Mouse (Mus musculus) retina, postnatal 7 days (tissue): ENCODE measurements around the gene Vav3.

Source experiments
- DNase-seq: peaks from one replicate; pipeline ENCODE4 v3.0.0-alpha.2; 2012; ENCODE audit warnings: low read depth, low spot score

Gene Vav3

DNA sequence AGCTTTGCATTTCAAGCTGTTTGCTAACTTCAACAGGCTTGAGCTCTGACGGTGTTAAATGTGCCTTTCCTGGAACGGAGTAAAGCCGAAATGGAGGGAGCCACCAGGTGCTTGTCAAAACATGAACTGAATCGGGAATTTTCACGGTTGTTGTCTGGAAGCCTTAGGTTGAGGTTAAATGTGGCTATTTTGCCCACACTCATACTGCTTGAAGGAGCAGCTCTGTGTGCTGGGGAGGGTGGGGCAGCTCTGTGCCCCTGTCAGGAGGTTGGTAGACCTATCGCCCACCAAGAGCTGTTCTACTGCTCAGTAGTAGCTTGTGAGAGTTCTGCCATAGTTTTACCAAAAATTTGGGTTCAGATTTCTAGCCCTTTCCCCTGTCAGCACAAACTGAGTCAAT lies 233.7 kb downstream of the Vav3 start:
- DNase-seq: no peak

DNA sequence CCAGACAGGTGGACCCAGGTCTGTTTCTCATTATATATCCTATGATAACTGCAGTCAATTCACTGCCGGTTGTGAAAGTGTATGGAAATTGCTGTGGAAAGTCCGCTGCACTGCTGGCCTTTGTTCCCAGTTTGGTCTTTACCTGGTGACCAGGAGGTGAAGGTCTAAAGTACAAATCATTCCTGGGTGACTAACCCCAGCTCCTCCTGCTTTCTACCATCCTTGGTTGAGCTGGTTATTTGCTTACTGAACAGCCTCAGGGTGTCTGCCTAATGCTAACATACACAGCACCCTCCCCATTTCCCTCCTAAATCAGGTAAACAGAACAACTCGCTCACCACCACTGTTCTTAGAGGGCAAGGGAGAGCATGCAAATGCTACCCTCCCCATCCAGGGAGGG lies 237.9 kb downstream of the Vav3 start:
- DNase-seq: no peak

DNA sequence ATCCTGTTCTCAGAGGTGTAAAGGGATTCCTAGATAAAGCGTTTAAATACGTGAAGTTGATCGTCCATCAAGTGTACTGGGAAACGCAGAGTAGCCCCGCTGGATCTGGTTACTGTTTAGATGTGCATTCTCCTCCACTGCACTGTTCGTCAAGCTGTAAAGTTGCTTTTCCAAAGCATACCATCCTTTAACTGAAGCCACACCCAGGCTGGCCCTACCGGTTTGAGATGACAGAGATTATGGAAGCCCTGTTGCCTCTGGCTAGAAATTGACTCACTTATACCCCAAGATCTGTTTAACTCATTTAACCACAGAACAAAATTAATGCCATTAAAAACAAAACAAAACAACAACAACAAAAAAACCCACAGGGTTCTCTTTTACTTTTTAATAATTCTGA lies 238.5 kb downstream of the Vav3 start:
- no peak for DNase-seq

DNA sequence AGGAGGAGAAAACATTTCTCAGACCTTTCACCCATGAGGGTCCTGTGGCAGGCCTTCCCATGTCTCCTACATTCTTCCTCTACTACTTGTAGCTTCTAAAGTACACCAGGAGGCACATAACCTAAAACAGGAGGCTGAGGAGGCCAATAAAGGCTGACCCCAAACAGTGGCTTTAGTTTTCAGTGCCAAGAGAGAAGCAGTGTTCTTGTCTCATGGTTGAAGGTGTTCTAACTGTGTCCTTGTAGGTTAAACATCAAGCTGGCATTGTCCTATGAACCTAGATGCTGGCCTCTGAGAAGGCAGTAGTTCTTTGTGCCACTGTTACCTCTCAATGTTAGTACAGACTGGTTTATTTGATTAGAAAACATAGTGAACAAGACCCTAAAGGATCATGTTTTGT lies 245.5 kb downstream of the Vav3 start:
- DNase-seq: no peak

DNA sequence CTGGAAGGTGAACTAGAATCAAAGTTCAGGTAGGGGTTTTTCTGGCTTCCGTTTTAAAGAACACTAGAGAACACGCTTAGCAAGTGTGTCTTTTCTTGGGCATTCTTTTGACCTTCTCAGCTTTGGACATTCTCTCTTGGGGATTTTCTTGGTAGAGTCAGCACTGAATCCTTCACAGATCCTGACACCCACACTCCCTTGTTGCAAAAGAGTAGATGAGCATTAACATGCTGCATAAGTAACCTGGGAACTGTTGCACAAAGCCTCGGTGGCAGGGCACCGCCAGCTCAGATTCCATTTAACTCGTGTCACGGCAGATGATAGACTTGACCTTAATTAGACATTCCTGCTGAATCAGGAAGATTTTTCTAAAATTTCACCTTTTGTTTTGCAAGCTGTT lies 252.5 kb downstream of the Vav3 start:
- no peak for DNase-seq

DNA sequence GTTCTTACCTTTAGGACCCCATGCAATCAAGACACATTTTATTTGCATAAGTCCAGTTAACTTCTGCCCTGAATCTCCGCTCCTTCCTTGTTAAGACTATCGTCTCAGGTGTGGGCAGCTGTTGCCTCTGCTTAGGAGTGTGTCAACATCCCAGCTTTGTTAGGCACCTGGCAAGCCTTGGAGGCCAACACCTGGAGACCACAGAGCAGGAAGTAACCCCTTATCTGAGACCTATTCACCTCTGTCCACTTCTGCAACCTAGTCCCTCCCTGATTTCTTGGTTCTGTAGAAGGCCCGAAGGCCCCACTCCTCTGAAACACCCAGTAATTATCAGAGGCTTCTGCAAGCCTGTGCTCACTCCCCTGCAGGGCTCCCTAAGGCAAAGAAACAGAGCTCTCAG lies 255.6 kb downstream of the Vav3 start:
- DNase-seq: no peak

DNA sequence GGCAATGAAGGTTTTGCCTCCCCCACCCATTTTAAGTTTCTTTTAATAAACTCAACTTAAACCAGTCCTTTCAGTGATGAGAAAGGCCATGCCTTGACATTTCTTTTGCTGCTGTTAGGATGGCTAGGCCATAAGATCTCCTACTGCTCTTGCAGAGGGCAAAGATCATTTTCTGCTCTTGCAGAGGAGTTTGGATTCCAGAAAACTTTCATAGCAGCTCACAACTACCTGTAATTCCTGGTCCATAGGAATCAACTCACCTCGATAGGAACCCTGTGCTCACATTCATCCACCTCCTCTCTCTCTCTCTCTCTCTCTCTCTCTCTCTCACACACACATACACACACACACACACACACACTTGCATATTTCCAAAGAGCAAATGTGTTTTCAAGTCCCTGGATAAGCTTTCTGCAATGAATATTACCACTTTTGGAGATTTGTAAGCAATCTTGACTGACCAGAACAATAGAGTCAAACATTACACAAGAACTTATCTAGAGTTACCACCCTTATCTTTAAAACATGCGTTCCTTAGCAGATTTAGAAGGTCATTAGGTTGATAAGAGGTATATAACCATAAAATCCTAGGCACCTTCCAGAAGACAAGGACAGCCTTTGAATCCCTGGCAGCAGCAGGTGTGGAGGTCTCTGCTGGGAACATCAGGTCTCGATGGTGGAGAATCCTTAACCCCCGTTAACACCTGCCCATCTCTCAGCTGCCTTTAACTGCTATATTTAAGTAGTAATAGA lies 260.4 kb downstream of the Vav3 start:
- no peak for DNase-seq

DNA sequence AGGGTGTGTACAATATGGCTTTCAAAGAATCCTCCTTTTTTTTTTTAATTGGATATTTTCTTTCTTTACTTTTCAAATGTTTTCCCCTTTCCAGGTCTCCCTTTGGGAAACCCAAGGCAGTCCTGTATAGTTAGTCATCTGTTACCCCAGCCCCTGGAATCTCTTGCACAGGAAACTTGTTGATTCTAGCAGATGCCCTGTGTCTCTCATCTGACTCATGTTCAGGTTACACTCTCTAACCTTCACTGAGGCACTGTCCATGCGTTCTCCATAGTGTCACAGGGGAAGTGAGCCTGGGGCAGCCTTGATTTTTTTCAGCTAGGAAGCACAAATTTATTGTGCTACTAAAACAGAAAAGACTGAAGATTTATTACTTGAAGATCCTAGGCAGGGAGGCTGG lies 262.3 kb downstream of the Vav3 start:
- DNase-seq: no peak

DNA sequence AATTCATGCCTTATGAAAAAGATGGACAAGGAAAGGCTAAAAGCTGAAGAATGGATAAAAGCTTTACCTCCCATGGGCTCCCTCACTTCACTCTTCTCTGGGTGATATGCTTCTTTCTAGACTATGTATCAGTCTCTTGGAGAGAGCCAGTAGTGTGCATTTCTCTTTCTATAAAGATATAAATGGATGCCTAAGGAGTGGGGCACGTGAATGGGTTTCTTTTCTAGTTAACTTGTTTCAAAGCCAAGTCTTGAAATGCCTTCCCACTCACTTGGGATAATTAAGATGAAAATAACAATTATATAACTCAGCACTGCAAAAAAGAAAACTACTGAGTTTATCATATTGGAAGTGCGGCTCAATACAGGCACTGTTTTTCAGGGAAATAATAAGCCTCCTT lies 265.7 kb downstream of the Vav3 start:
- no peak for DNase-seq

DNA sequence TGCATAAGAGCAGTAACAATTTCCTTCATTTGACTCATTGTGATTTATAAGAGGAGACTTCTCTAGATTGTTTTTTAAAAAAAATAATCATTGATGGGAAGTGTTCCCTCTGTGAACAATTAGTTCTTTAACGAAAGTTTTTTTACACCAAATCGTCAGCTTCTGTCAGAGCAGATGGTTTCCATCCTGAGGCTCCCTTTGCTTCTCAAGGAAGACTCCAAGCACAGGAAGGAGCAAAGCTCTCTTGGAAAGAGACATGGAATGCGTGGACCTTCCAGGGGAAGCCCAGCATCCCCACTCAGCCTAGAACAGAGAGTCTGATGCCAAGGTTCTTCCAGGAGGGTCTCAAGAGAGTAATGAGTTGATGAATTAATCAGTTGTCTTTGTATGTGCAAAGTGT lies 281.3 kb downstream of the Vav3 start:
- DNase-seq: no peak

DNA sequence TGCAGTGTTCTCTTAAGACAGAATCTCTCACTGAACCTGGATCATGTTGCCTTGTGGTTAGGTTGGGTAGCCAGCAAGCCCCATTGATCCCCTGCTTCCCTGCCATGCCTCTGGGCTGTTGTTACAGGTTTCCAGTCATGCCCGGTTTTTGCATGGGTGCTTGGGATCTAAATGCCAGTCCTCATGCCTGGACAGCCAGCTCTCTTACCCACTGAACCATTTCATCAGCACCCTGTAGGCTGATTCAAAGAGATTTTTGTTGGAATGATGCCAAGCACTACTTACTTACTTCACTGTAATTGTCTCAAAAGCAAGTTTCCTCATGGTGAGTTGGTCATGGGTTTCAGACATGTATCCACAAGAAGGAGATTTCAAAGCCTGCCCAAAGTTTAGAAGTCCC lies 281.9 kb downstream of the Vav3 start:
- no peak for DNase-seq

DNA sequence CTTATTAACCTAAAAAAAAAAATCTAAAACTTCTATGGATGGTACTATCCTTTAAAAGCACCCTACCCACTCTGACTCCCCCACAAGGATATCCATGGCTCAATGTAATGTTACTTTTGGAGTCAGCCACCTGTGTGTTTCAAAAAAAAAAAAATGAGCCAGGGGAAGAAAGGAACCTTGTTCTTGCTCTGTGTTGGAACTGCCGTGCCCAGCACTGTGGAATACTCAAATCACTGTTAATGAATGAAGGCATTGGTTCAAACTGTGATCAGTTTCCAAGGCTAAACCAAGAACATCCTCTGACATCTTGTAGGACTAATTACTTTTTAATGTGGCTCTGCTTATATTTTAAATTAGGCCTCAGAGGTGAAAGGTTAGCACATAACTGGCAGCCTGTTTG lies 282.4 kb downstream of the Vav3 start:
- no peak for DNase-seq

DNA sequence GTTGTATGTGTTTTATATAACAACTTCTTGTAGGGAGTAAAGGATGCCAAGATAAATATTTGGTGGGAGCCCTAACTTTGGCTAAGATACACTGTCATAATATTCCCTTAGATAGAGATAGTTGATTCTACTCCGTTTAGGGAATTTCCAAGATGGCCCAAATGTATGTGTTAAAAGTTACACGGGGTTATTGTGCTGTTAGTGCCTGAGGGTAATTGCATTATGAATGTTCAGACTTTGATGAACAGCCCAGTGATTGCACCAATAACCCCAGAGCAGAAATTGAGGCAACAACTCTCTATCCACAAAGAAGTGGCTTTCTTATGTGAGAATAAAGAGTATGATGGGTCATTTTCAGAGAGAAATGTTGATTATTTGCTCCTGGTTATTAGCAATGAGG lies 283.3 kb downstream of the Vav3 start:
- no peak for DNase-seq

DNA sequence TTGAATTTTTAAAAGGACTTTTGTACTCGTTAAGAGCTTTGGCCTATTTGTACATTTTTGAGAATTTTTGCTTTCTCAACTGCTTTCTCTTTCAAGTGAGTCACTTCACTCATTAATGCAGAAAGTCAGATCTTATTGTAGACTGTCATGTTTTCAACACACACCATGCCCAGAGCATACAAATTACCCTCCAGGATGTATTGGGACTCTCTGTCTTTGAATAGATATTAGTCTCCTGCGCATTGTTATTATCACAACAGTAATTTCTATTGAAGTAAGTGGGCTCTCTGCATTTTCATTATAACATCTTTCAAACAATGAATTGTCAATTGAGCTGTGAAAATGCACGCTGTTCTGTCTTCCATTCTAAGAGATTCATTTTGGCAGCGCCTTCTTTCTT lies 295.6 kb downstream of the Vav3 start:
- DNase-seq: no peak

DNA sequence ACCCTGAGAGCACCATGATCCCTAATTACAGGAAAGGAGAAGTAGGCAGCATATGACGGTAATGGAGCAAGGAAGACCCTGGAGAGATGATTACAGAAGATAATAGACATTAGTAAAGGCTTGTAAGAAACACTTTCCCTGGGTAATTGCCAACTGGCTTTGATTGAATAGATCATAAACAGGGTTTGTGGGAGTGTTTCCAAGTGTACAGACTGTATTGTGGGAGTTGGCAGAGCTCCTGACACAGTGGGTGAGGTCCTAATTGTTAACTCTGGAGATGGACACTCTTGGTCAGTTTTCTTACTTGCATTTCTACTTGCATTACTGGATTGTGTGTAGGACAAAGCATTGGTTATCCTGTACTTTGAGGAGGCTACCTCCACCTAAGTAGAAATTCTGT lies 298.9 kb downstream of the Vav3 start:
- DNase-seq: no peak

DNA sequence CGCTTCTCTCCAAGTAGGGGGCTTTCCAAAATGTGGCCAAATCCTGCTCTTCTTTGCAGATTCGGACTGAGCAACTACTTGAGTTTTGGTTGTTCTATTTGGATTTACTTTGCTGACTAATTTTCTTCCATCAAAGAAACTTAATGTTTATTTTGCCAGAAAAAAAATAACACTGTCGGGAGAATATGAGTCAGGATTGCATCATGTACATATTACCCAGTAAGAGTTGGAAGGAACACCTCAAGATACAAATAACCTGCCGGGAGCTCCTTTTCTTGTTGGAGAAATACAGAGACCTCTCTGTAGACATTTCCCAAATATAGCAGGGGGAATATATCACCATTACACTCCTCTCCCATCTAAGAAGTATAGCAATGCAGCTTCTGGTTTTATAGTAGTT lies 300.3 kb downstream of the Vav3 start:
- no peak for DNase-seq

DNA sequence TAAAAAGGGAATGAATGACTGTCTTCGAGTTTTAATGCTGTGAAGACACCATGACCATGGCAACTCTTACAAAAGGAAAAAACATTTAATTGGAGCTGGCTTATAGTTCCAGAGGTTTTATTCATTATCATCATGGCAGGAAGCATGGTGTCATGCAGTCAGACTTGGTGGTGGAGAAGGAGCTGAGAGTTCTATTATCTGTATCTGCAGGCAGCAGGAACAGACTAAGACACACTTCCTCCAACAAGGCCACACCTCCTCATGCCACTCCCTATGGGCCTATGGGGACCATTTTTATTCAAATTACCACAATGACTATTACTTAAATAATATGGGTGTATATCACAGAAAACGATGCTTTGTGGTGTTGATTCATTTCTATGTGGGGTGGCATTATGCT lies 307.8 kb downstream of the Vav3 start:
- DNase-seq: no peak

DNA sequence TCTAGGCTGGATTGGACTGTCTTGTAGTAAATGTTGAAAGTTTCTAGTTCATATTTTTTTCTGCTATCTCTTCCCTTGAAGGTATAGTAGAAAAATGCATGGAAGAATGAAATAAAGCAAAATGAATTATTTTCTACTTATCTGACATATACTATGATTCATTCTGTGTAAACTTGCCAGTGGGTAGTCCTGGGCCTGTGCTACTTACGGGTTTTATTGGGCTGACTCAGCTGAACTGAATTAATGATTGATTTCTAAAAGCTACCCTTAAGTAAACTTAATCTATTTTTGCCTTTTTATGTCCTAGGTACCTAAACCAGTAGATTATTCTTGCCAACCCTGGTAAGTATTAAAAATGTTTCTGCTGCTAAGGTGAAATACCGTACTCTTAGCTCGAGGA lies 311.0 kb downstream of the Vav3 start:
- no peak for DNase-seq

DNA sequence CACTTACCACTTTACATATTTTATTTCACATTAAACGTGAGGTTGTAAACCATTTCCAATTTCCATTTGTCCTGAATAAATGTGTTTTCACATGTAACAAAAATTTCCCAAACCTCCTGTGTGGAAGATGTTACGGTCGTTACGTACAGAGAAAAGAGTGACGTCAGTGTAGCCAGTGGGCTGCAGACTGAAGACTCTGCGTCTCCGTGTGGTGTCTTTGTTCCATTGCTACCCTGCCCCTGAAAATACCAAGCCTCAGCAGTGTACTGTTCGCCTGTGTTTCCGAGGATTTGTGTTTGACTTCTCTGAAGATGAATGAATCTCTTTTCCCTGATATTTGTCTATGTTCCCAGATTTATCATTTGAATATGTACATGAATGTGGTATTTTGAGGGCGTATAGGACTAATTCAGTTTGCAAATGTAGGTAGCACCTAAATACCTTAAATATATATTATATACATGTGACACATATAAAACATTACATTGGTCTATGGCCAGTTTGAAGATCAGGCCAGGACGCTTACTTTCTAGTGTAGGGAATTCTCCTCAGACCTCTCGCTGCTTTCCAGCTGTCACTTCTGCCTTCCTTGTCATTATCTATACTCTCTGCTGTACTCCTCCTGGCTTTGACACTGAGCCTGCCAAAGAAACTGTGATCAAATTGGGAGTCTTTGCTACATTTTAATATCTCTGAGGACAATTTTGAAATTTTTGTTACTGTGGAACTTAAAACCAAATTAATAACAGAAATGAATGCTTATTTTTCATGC lies 312.6 kb downstream of the Vav3 start:
- DNase-seq: no peak

DNA sequence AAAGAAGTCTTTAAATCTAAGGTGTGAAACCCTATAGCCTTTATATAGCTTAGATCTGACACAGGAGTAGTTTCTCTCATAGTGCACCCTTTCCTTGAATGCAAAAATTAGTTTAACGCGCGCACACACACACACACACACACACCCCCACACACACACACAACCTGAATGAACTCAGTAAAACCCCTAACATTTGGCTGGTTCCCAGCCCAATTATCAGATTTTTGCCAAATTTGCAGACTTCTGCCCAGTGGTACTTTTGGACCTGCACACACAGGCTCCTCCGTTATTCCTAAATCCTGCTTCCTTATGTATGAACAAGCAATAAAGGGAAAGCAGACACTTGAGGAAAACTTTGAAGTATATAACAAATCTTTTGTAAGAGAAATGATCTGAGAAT lies 313.9 kb downstream of the Vav3 start:
- no peak for DNase-seq

DNA sequence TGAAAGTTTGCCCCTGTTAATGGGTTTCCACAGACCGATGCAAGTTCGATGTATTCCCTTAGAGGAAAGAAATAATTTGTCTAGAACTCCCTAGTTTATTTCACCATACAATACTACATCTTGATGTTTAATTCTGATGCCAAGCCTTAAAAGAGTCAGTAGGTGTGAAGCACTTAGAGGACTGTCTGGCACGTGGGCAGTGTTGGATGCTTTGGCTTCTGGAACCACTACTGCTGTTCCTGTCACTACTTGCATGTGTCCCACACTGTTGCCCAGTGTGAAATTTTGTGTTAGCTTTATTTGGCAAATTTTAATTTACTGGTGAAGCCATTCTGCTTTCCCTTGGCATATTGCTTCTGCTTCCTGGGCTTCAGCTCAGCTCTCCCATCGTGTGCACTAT lies 331.3 kb downstream of the Vav3 start:
- DNase-seq: no peak

DNA sequence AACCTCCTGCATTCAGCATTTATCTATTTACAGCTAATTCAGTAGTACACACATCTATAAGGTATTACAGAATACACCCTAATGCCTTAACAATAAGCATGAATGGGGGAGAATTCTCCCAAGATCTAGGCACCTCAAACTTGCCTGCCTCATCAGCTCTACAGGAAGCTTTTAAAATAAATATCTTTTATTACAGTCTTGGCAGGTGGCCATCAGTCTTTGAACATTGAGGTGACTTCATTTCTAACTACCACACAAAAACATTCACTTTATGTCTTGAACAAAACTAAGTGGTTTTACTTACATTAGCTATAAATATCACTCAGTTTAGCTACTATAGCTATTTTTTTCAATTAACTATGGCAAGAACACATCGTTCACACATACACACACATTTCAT lies 332.5 kb downstream of the Vav3 start:
- DNase-seq: no peak

DNA sequence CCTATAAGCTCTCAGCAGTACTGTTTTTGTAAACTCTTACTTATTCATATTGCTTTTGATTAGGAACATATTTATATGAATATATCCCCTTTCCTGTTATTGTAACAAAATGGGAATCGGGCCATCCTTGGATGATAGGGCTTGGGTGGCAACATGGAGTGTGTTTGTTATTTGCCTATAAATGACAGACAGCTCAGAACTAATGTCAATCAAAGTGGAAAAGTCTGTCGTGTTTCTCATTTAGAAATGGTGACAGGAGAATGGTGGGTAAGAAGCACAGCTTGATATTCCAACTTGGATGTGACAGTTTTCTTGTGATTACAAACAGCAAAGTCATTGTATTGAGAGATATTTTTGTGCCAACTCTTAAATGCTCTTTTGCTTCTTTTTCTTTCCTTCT lies 339.8 kb downstream of the Vav3 start:
- no peak for DNase-seq

DNA sequence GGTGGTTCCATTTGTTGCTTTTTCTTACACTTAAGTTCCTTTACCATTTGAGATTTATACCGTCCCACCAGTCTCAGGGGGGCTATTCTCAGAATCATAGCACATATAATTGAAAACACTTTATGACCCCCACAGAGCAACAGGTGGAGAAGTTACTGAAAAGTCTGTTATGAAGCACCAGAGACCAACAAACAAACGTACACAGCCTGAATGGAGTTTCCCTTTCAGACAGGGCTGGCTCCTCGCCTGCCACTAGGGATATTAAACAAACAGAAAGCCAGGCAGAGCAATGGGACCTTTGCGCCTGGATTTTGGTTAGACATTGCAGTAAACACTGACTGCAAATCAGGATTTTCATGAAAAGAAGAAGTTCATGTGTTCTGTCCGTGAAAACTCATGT lies 341.4 kb downstream of the Vav3 start:
- DNase-seq: no peak
